Mouse (Mus musculus) T-helper 17 cell (primary cell): ENCODE measurements at regions not wholly inside any gene's neighbourhood (a gene's known extent, or its start where the extent isn't known, plus 50 kb on each side); places are given as distances from the start of the nearest gene placed in this dataset.

ENCODE experiments used
- in situ Hi-C, 2 experiments: fragments of 300-600 bp; cut with MboI, MseI; formaldehyde crosslinking; loops; 1 replicate in 1 of 2; 2 replicates in 1 of 2; pipeline ENCODE4 v1.15.1; 2025; ENCODE audit warnings: high pct_unique_total_duplicates in 2 of 2

DNA sequence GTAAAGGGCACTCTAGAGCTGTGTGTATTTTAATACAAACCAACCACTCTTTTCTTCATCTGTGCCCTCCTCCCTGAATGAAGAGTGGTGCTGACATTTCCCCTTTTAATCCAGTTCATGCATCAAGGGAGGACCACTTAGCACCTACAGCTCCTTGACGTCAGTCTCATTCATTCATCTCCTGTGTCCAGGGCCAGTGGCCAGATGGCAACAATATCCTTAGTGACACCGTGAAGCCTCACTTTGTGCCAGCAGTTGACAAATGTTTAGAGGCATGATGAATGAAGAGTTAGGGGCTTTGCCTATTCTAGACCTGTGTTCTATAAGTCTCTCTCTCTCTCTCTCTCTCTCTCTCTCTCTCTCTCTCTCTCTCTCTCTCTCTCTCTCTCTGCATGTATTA, 1441.1 kb upstream of the Gm6569 start:
- in situ Hi-C loops, result no loop called here

DNA sequence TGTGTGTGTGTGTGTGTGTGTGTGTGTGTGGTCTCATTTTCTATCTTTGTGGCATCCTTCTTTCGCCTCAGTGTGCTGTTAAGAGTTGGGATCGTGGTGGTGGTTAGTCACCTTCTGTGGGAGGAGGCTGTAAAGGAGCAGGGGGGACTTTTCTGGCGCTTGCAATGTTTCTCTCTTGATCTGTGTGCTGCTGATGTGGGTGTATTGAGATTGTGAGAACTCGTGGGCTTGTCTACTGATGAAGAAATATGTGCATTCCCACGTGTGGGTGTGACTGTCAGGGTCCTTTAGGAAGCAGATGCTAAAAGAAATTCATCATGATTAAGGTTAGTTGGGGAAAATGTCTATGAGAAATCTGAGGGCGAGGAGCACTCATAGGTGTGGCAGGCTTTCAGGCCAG, 1422.4 kb upstream of the Gm6569 start:
- in situ Hi-C loops, result no loop called here
